Mouse (Mus musculus): Measurements from ENCODE around the gene Col15a1. TPM values are rescaled to one million over a fixed set of nuclear protein-coding genes. Genes with fewer than 3 reads are reported as not detected.

Gene Col15a1
- polyA plus RNA-seq, 1 experiment from 2014 or later: 5.9 TPM

DNA sequence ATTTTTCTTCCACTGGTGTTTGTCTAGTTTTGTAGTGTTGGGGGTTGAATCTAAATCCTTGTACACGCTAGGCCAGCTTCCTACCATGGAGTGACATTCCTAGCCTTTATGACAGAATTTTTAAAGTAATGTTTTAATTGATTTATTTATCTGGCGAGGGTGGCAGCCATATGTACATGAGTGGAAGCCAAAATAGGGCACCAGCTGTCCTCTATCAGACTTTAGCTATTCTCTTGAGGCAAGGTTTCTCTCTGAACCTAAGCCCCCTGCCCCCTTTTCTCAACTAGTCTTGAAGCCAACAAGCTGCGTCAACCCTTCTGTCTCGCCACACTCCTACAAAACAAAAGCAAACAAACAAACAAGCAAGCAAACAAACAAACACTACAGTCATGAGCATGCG lies 57.6 kb downstream of the Col15a1 start:
- ATAC-seq (ENCODE audit: low FRiP score): no peak
- Histone ChIP-seq H3K27me3 (ENCODE audit: control insufficient read depth, insufficient read depth, low read length) (no peaks in the 10 kb centered on the region), H3K9ac (ENCODE audit: low read depth, low read length) (no peak overlapping the region), H3K36me3 (ENCODE audit: control insufficient read depth, insufficient read depth, low read length) (no peaks in the 10 kb centered on the region), H3K4me2 (replicated peaks; ENCODE audit: low read depth, low read length) (no peak overlapping the region), H3K27ac (ENCODE audit: low read depth, low read length) (no peak overlapping the region), H3K4me3 (ENCODE audit: low read depth, low read length) (no peak overlapping the region), H3K9me3 (ENCODE audit: control insufficient read depth, low read length) (no peaks in the 10 kb centered on the region), H3K4me1 (replicated peaks; ENCODE audit: control insufficient read depth, insufficient read depth, low read length) (no peaks in the 10 kb centered on the region)
- WGBS: 91% methylated on average over 5 of the region's 5 CpGs
- DNase-seq (ENCODE audit: low spot score): no peak

DNA sequence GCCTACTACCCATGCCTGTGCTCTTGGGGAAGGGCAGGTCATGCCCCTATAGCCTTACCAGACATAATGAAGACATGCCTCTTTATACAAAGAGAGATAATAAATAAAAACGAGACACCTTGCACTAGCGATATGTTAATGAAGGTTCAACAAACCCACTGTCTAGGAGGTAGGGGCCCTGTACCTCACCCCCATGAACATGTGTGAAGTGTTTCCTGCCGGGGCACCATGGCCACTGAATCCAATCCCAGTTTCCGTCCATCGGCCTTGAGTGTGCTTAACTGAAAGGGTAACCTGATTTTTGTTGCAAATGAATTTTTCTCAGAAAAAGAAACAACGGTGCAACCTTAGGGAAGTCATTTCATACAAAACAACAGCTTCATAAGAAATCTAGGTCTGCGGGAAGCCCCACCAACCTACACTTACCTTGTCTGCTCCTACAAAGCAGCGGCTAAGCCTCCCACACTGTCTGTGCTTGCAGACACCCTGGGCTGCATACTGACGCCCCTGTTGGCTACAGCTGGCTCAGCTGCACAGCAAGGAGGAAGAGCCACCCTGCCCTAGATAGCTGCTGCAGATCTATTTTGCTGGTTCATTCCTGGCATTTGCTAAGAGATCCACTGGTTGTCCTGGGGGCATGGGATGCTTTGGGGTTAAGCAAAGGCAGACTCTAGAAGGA lies 64.6 kb downstream of the Col15a1 start:
- Histone ChIP-seq H3K9ac (ENCODE audit: low read depth, low read length) (no peak overlapping the region), H3K4me3 (ENCODE audit: low read depth, low read length) (no peak overlapping the region), H3K27me3 (ENCODE audit: control insufficient read depth, insufficient read depth, low read length) (no peaks in the 10 kb centered on the region), H3K36me3 (ENCODE audit: control insufficient read depth, insufficient read depth, low read length) (no peaks in the 10 kb centered on the region), H3K9me3 (ENCODE audit: control insufficient read depth, low read length) (no peaks in the 10 kb centered on the region), H3K4me1 (replicated peaks; ENCODE audit: control insufficient read depth, insufficient read depth, low read length) (no peaks in the 10 kb centered on the region), H3K27ac (ENCODE audit: low read depth, low read length) (no peak overlapping the region), H3K4me2 (replicated peaks; ENCODE audit: low read depth, low read length) (no peak overlapping the region)
- ATAC-seq (ENCODE audit: low FRiP score): no peak
- WGBS: 83% methylated on average over 9 of the region's 9 CpGs
- no peak for DNase-seq (ENCODE audit: low spot score)

DNA sequence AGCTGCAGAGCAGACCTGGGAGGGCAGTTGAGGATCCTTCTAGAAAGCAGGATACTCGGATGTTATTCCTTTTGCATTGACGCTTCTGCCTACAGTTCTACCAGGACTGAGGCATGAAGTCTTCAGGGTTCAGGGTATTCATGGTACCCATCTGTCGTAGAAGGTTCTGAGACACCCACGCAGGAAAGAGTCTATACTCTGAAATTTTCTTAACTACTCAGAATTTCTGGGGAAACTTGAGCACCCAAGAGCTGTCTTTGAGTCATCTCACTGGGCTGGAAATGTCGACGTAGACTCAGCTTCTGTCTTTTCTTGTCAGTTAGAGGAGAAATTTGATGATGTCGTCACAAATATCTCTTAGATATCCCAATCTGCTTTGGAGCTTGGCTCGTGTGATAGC lies 65.8 kb downstream of the Col15a1 start:
- Histone ChIP-seq H3K36me3 (ENCODE audit: control insufficient read depth, insufficient read depth, low read length) (no peaks in the 10 kb centered on the region), H3K4me1 (replicated peaks; ENCODE audit: control insufficient read depth, insufficient read depth, low read length) (no peaks in the 10 kb centered on the region), H3K4me2 (replicated peaks; ENCODE audit: low read depth, low read length) (no peak overlapping the region), H3K9ac (ENCODE audit: low read depth, low read length) (no peak overlapping the region), H3K9me3 (ENCODE audit: control insufficient read depth, low read length) (no peaks in the 10 kb centered on the region), H3K4me3 (ENCODE audit: low read depth, low read length) (no peak overlapping the region), H3K27ac (ENCODE audit: low read depth, low read length) (no peak overlapping the region), H3K27me3 (ENCODE audit: control insufficient read depth, insufficient read depth, low read length) (no peaks in the 10 kb centered on the region)
- DNase-seq (ENCODE audit: low spot score) (no peak), ATAC-seq (ENCODE audit: low FRiP score) (no peak)
- WGBS: 90% methylated on average over 8 of the region's 8 CpGs

DNA sequence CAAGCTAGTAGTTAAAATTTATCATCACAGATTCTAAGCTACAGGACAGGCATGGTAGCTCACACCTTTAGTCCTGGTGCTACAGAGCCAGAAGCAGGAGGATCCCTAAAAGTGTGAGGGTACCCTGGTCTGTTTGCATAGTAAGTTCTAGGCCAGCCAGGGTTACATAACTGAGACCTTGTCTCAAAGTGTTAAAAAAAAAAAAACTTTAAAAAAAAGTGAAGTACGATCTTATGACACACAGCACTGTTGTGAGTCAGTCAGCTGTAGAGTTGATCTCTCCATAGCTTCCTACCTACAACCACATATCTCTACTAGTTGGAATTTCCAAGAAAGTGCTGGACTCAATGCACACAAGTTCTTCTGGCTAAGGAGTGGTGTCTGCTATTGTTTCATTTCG lies 67.0 kb downstream of the Col15a1 start:
- Histone ChIP-seq H3K9ac (ENCODE audit: low read depth, low read length) (no peak overlapping the region), H3K36me3 (ENCODE audit: control insufficient read depth, insufficient read depth, low read length) (no peaks in the 10 kb centered on the region), H3K4me2 (replicated peaks; ENCODE audit: low read depth, low read length) (no peak overlapping the region), H3K4me3 (ENCODE audit: low read depth, low read length) (no peak overlapping the region), H3K27me3 (ENCODE audit: control insufficient read depth, insufficient read depth, low read length) (no peaks in the 10 kb centered on the region), H3K27ac (ENCODE audit: low read depth, low read length) (no peak overlapping the region), H3K9me3 (ENCODE audit: control insufficient read depth, low read length) (no peaks in the 10 kb centered on the region), H3K4me1 (replicated peaks; ENCODE audit: control insufficient read depth, insufficient read depth, low read length) (no peaks in the 10 kb centered on the region)
- DNase-seq (ENCODE audit: low spot score): no peak
- no peak for ATAC-seq (ENCODE audit: low FRiP score)
- WGBS: 91% methylated on average over 2 of the region's 2 CpGs

DNA sequence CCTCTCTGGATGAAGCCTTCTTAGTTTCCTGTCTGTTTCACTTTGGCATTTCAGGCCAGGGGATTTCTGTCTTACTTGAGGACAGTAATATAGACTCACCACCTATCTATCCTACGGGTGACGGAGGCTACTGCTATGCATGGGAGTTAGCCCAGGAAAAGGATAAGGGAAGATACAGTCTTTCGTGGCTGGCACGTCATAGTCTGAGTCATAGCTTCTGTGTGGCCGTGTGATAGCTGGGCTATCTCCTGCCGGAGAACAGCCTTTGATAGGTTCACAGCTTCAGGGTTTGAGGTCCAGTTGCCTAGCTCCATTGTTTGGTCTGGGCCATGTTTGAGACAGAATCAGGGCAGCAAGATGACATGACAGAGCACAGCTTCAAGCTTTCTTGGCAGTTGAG lies 70.4 kb downstream of the Col15a1 start:
- DNase-seq (ENCODE audit: low spot score) (no peak), ATAC-seq (ENCODE audit: low FRiP score) (no peak)
- no peaks in the 10 kb centered on the region for H3K27me3 ChIP-seq (ENCODE audit: control insufficient read depth, insufficient read depth, low read length)
- no peaks in the 10 kb centered on the region for H3K36me3 ChIP-seq (ENCODE audit: control insufficient read depth, insufficient read depth, low read length)
- no peak overlapping the region for H3K4me3 ChIP-seq (ENCODE audit: low read depth, low read length)
- no peak overlapping the region for H3K4me2 ChIP-seq (replicated peaks; ENCODE audit: low read depth, low read length)
- H3K9ac ChIP-seq (ENCODE audit: low read depth, low read length): no peak overlapping the region
- no peaks in the 10 kb centered on the region for H3K4me1 ChIP-seq (replicated peaks; ENCODE audit: control insufficient read depth, insufficient read depth, low read length)
- no peaks in the 10 kb centered on the region for H3K9me3 ChIP-seq (ENCODE audit: control insufficient read depth, low read length)
- H3K27ac ChIP-seq (ENCODE audit: low read depth, low read length): no peak overlapping the region
- 92% methylated on average over 6 of the region's 6 CpGs for WGBS

DNA sequence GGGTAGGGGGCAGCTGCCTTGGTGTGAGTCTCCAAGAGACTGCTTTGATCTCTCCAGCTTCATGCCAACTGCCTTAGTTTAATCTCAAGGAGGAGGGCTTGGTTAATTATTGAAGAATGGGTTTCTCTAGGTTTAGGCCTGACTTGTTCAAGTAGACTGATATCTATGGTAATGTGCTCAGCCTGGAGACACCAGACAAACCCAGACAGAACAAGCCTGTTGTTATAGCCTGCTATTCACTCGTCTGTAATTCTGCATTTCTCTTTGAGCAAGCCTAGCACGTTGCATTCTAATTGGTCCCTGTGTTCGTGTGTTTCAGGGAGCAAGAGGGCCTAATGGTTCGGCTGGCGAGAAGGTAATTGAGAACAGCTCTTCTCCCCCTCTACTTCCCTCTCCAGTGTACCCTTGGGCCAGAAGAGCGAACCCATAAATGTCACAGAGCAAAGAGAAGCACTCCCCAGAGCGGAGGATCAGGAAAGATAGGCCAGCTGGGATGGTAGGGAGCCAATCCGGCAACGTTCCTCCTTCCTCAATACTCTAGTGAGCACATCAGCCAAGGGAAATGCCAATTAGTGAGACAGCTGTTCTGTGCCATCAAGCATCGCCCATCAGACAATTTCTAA lies 71.2 kb downstream of the Col15a1 start:
- no peak for ATAC-seq (ENCODE audit: low FRiP score)
- no peak overlapping the region for H3K4me3 ChIP-seq (ENCODE audit: low read depth, low read length)
- 70% methylated on average over 10 of the region's 10 CpGs for WGBS
- no peaks in the 10 kb centered on the region for H3K4me1 ChIP-seq (replicated peaks; ENCODE audit: control insufficient read depth, insufficient read depth, low read length)
- H3K4me2 ChIP-seq (replicated peaks; ENCODE audit: low read depth, low read length): no peak overlapping the region
- no peaks in the 10 kb centered on the region for H3K9me3 ChIP-seq (ENCODE audit: control insufficient read depth, low read length)
- H3K27me3 ChIP-seq (ENCODE audit: control insufficient read depth, insufficient read depth, low read length): no peaks in the 10 kb centered on the region
- H3K9ac ChIP-seq (ENCODE audit: low read depth, low read length): no peak overlapping the region
- DNase-seq (ENCODE audit: low spot score): no peak
- H3K36me3 ChIP-seq (ENCODE audit: control insufficient read depth, insufficient read depth, low read length): no peaks in the 10 kb centered on the region
- no peak overlapping the region for H3K27ac ChIP-seq (ENCODE audit: low read depth, low read length)

DNA sequence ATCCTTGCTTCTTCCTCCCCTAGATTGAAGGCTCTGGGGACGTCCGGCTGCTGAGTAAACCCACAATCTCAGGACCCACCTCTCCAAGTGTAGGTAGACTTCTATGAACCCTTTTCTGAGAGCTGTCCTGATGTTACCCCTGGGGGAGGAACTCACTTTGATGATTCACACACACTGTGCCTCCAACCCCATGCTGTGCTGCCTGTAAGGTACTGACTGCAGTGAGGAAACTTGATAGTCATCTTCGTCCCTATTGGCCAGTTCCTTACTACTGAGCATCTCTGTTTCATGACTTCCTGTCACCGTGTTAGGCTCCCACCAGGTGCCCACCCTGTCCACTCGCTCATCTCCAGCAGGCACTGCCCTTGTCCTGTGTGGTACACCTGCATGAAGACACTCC lies 72.2 kb downstream of the Col15a1 start:
- no peak for ATAC-seq (ENCODE audit: low FRiP score)
- Histone ChIP-seq H3K27ac (ENCODE audit: low read depth, low read length) (no peak overlapping the region), H3K4me3 (ENCODE audit: low read depth, low read length) (no peak overlapping the region), H3K4me2 (replicated peaks; ENCODE audit: low read depth, low read length) (no peak overlapping the region), H3K36me3 (ENCODE audit: control insufficient read depth, insufficient read depth, low read length) (no peaks in the 10 kb centered on the region), H3K27me3 (ENCODE audit: control insufficient read depth, insufficient read depth, low read length) (no peaks in the 10 kb centered on the region), H3K9me3 (ENCODE audit: control insufficient read depth, low read length) (no peaks in the 10 kb centered on the region), H3K9ac (ENCODE audit: low read depth, low read length) (no peak overlapping the region), H3K4me1 (replicated peaks; ENCODE audit: control insufficient read depth, insufficient read depth, low read length) (no peaks in the 10 kb centered on the region)
- DNase-seq (ENCODE audit: low spot score): no peak
- WGBS: 80% methylated on average over 5 of the region's 5 CpGs

DNA sequence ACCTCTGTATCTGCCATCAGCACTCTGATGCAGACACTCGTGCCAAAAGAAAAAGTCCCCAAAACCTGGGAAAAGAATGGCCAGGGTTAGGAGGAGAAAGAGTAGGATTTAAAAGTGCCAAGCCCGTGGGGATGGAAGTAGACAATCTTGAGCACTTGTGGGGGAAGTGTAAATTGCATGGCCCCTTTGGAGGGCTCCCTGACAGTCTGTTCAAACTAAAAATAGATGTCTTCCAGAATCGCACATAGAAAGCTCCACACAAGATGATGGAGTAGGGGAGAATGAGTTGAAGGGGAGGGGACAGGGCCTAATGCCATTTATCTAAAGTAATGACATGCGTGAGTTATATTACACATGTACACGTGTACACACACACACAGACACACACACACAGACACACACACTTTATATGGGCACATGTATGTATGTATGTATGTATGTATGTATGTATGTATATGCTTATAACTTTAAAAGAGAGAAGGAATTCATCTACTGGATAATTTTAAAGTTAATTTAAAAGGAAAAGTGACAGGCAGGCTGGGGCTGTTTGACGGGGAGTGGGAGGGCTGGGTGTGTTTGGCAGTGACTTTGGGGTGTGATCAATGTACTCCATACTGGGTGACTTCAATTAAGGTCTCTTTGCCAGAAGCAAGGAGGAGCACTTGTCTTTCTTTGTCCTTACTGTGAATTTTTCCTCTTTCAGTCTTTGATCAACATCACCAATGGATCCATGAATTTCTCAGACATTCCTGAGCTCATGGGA lies 74.1 kb downstream of the Col15a1 start:
- H3K9me3 ChIP-seq (ENCODE audit: control insufficient read depth, low read length): no peaks in the 10 kb centered on the region
- H3K27me3 ChIP-seq (ENCODE audit: control insufficient read depth, insufficient read depth, low read length): no peaks in the 10 kb centered on the region
- DNase-seq (ENCODE audit: low spot score): no peak
- WGBS: 85% methylated on average over 6 of the region's 6 CpGs
- ATAC-seq (ENCODE audit: low FRiP score): no peak
- no peak overlapping the region for H3K27ac ChIP-seq (ENCODE audit: low read depth, low read length)
- no peak overlapping the region for H3K9ac ChIP-seq (ENCODE audit: low read depth, low read length)
- H3K4me1 ChIP-seq (replicated peaks; ENCODE audit: control insufficient read depth, insufficient read depth, low read length): no peaks in the 10 kb centered on the region
- H3K4me2 ChIP-seq (replicated peaks; ENCODE audit: low read depth, low read length): no peak overlapping the region
- no peak overlapping the region for H3K4me3 ChIP-seq (ENCODE audit: low read depth, low read length)
- H3K36me3 ChIP-seq (ENCODE audit: control insufficient read depth, insufficient read depth, low read length): no peaks in the 10 kb centered on the region

DNA sequence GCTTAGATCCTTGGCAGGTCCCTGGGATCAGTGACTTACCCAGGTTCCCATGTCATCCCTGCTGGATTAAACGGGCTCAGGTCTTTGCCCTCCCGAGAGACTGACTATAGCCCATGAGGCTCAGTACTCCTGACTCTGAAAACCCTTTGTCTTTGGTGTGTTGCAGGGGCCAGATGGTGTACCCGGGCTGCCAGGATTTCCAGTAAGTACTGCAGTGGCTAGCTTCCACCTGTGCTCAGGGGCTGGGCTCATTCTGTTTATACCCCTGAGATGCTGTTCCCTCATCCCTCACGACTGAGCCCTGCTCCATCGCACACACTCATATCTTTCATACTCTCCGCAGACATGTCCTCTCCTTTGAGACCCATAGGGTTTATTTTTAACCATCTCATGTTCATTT lies 76.3 kb downstream of the Col15a1 start:
- ATAC-seq (ENCODE audit: low FRiP score) (no peak), DNase-seq (ENCODE audit: low spot score) (no peak)
- no peak overlapping the region for H3K4me2 ChIP-seq (replicated peaks; ENCODE audit: low read depth, low read length)

More for the DNA sequence above, 76.3 kb downstream of the Col15a1 start:
- Histone ChIP-seq H3K27me3 (ENCODE audit: control insufficient read depth, insufficient read depth, low read length) (no peaks in the 10 kb centered on the region), H3K27ac (ENCODE audit: low read depth, low read length) (no peak overlapping the region), H3K9ac (ENCODE audit: low read depth, low read length) (no peak overlapping the region), H3K4me1 (replicated peaks; ENCODE audit: control insufficient read depth, insufficient read depth, low read length) (no peaks in the 10 kb centered on the region), H3K9me3 (ENCODE audit: control insufficient read depth, low read length) (no peaks in the 10 kb centered on the region), H3K36me3 (ENCODE audit: control insufficient read depth, insufficient read depth, low read length) (no peaks in the 10 kb centered on the region), H3K4me3 (ENCODE audit: low read depth, low read length) (no peak overlapping the region)
- 81% methylated on average over 6 of the region's 6 CpGs for WGBS
